Mouse (Mus musculus) kidney, embryonic 14.5 days (tissue): Measurements from ENCODE around the gene Zfp12. TPM values are rescaled to one million over a fixed set of nuclear protein-coding genes. Genes with fewer than 3 reads are reported as not detected.
A peak's percentile ranks its signal among the peaks of the same experiment; 100 is the strongest.
"Not testable (repeated sequence)": the region's sequence is repeated elsewhere in the genome, so short reads cannot be mapped to it uniquely, and the experiment has no call there.

Experiments
- ATAC-seq: fragments of 200-750 bp; cut with Nextera tagmentation; 2 replicates; pipeline ENCODE4 v1.8.0; 2017; ENCODE audit warnings: moderate number of reproducible peaks, mild to moderate bottlenecking, moderate TSS enrichment, moderate library complexity; ENCODE audit not compliant: low FRiP score, low TSS enrichment
- H3K27ac ChIP-seq: fragments of 300-500 bp; sonication (generic); 2 replicates; pipeline ENCODE4 v1.5.1; 2014; ENCODE audit warnings: low read depth, mild to moderate bottlenecking, low read length, moderate library complexity, mixed read lengths
- H3K27me3 ChIP-seq: fragments of 300-500 bp; sonication (generic); 2 replicates; pipeline ENCODE4 v1.6.1; 2014; ENCODE audit warnings: mild to moderate bottlenecking, low read length; ENCODE audit not compliant: control insufficient read depth, insufficient read depth
- H3K36me3 ChIP-seq: fragments of 300-500 bp; sonication (generic); 2 replicates; pipeline ENCODE4 v1.6.1; 2014; ENCODE audit warnings: low read length, mixed read lengths; ENCODE audit not compliant: control insufficient read depth, insufficient read depth
- H3K4me1 ChIP-seq: fragments of 300-500 bp; sonication (generic); 2 replicates; pipeline ENCODE4 v1.6.1; 2014; ENCODE audit warnings: low read length, mixed read lengths; ENCODE audit not compliant: control insufficient read depth, insufficient read depth
- H3K4me2 ChIP-seq: fragments of 300-500 bp; sonication (generic); replicated peaks from 2 replicates; pipeline ENCODE4 v1.6.1; 2014; ENCODE audit warnings: low read depth, mild to moderate bottlenecking, low read length
- H3K4me3 ChIP-seq: fragments of 300-500 bp; sonication (generic); 2 replicates; pipeline ENCODE4 v1.5.1; 2014; ENCODE audit warnings: mild to moderate bottlenecking, low read length
- H3K9ac ChIP-seq: fragments of 300-500 bp; sonication (generic); 2 replicates; pipeline ENCODE4 v1.6.1; 2014; ENCODE audit warnings: low read depth, mild to moderate bottlenecking, low read length, moderate library complexity
- H3K9me3 ChIP-seq: fragments of 300-500 bp; sonication (generic); 2 replicates; pipeline ENCODE4 v1.6.1; 2016; ENCODE audit warnings: low read length; ENCODE audit not compliant: control insufficient read depth
- WGBS: fragments of 180-500 bp; shearing (Covaris S2); extraction: QIAGEN DNeasy Blood & Tissue Kit; methylation state at CpG from one replicate; pipeline ENCODE4 v1.1.7; 2014; 5-methylcytosine and 5-hydroxymethylcytosine counted together
- polyA plus RNA-seq: library from polyadenylated mRNA; unstranded; fragments of >200 nt; fragmentation: Nextera tagmentation; extraction: Ambion mirVana; gene quantifications from 2 replicates; pipeline ENCODE4 v1.2.1, GENCODE M21; 2014

The Zfp12 gene
- polyA plus RNA-seq: 11.4 and 19.6 TPM in 2 replicates

DNA sequence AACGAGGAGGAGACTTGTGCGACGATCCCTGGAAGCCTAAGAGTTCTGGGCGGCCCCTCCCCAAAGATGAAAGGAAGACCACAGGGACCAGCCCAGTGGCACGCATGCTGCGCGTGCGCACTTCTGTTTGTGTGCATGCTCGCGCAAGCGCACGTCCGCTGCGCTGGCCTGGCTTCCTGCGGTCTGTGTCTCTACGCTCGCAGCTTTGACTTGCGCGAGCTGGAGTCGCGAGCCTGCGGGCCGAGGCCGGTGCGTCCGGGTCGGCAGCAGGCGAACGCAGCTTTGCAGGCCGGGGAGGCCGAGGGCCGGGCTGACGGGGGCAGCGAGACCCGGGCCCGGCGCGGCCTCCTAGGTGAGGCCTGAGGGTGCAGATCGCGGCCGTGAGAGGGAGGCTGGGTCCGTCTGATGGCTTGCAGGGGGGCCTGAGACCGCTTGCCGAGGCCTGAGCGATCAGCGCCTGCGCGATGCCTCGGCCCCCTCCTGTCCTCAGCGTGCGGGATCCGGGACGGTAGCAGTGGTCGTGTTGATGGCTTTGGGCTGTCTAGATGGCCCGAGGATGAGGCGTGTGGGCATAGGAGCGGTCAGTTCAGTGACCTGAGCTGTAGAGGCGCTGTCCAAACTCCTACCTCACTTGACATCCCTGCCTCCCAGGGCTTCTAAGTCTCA, at the start of gene Zfp12:
Gene Zfp12, plus strand, starts transcription at position 136 of the 666 bp plus-strand sequence.
- H3K9me3 ChIP-seq: no peaks in the 10 kb centered on the region
- peak; percentile 98 for ATAC-seq
- H3K9ac ChIP-seq: peak within 1 kb of the TSS; percentile 92
- peaks cover 13% of the 10 kb centered on the region for H3K4me1 ChIP-seq
- H3K36me3 ChIP-seq: peaks cover 24% of the 10 kb centered on the region
- peak within 1 kb of the TSS; percentile 97 for H3K27ac ChIP-seq
- WGBS: under 1% methylated on average over 57 of the region's 58 CpGs
- peak within 1 kb of the TSS; percentile 67 for H3K4me2 ChIP-seq
- H3K27me3 ChIP-seq: no peaks in the 10 kb centered on the region
- H3K4me3 ChIP-seq: peak within 1 kb of the TSS; percentile 76

GRCm38 (mm10) chr5:143188014-143188413, 46.9 kb upstream of the Zfp12 start:
- WGBS: no CpG with 5 or more reads among the region's 1 CpGs
- H3K4me3 ChIP-seq, H3K9ac ChIP-seq, H3K36me3 ChIP-seq, H3K4me1 ChIP-seq, H3K27ac ChIP-seq, H3K27me3 ChIP-seq, ATAC-seq, H3K4me2 ChIP-seq, H3K9me3 ChIP-seq: not testable (repeated sequence)

GRCm38 (mm10) chr5:143192806-143193205, 42.2 kb upstream of the Zfp12 start:
- no peaks in the 10 kb centered on the region for H3K4me1 ChIP-seq
- H3K27me3 ChIP-seq: no peaks in the 10 kb centered on the region
- H3K4me2 ChIP-seq: no peak overlapping the region
- no peak for ATAC-seq
- H3K27ac ChIP-seq: no peak overlapping the region
- H3K4me3 ChIP-seq: no peak overlapping the region
- no peaks in the 10 kb centered on the region for H3K36me3 ChIP-seq
- no peak overlapping the region for H3K9ac ChIP-seq
- H3K9me3 ChIP-seq: no peaks in the 10 kb centered on the region
- WGBS: 89% methylated on average over 8 of the region's 8 CpGs

DNA sequence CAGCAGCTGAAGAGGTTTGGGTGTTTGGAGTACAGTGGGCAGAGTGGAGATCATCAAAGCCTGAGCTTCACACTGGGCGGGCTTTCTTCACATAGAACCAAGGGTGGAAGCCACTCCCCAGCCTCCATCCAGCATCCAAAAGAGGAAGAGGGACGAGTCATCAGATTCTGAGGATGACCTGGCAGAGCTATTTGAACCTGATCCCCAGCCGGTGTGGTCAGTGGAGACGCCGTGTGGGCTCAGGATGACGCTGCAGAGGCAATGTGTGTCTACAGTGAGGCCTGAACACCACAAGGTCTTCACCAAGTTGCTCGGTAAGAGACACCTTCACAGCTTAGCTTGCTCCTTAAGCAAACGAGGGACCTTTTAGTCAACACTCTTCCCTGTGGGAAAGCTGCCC, 40.2 kb upstream of the Zfp12 start:
- H3K36me3 ChIP-seq, ATAC-seq, H3K4me3 ChIP-seq, H3K4me1 ChIP-seq, H3K27me3 ChIP-seq, H3K27ac ChIP-seq, H3K9me3 ChIP-seq, H3K4me2 ChIP-seq, H3K9ac ChIP-seq: not testable (repeated sequence)
- WGBS: 66% methylated on average over 8 of the region's 8 CpGs

GRCm38 (mm10) chr5:143195166-143195565, 39.8 kb upstream of the Zfp12 start:
- H3K27ac ChIP-seq: no peak overlapping the region
- WGBS: 79% methylated on average over 2 of the region's 2 CpGs
- H3K36me3 ChIP-seq: no peaks in the 10 kb centered on the region
- H3K4me2 ChIP-seq: no peak overlapping the region
- no peaks in the 10 kb centered on the region for H3K9me3 ChIP-seq
- no peaks in the 10 kb centered on the region for H3K4me1 ChIP-seq
- no peak for ATAC-seq
- no peak overlapping the region for H3K4me3 ChIP-seq
- H3K27me3 ChIP-seq: no peaks in the 10 kb centered on the region
- H3K9ac ChIP-seq: no peak overlapping the region

DNA sequence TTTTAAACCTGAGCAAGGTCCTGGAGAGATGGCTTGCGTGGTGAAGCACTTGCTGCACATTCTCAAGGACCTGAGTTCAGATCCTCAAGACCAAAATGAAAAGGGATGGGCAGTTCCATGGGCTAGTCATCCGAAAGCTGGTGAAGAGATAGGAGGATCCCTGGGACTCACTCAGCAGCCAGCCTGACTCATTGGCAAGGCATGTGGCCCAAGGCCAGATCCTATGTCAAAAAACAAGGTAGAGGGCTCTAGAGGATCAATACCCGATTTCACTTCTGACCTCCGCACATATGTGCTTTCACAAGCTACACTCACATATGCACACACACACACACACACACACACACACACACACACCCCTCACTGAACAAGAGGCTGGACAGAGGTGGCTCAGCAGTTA, 38.5 kb upstream of the Zfp12 start:
- Histone ChIP-seq H3K9me3 (no peaks in the 10 kb centered on the region), H3K4me2 (no peak overlapping the region), H3K27me3 (no peaks in the 10 kb centered on the region), H3K4me1 (no peaks in the 10 kb centered on the region), H3K27ac (no peak overlapping the region), H3K36me3 (no peaks in the 10 kb centered on the region), H3K4me3 (no peak overlapping the region), H3K9ac (no peak overlapping the region)
- no peak for ATAC-seq
- 78% methylated on average over 4 of the region's 4 CpGs for WGBS

DNA sequence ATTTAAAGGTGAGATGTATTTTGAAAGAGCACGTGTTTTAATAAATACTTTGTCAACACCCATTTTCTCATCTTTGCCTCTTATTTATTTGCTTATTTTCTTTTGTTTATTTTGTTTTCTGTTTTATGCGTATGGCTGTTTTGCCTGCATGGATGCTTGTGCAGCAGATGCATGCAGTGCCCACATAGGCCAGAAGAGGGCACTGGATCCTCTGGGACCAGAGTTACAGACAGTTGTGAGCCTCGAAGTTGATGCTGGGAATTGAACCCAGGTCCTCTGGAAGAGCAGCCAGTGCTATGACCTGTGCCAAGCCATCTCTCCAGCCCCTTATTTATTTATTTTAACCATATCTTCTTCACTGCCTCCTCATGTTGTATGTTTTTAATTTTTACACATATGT, 29.9 kb upstream of the Zfp12 start:
- Histone ChIP-seq H3K36me3 (no peaks in the 10 kb centered on the region), H3K27me3 (no peaks in the 10 kb centered on the region), H3K9ac (no peak overlapping the region), H3K4me3 (no peak overlapping the region), H3K4me1 (no peaks in the 10 kb centered on the region), H3K9me3 (peaks cover 5% of the 10 kb centered on the region; the same call in 1 of the 2 replicates), H3K27ac (no peak overlapping the region), H3K4me2 (no peak overlapping the region)
- ATAC-seq: no peak
- 75% methylated on average over 3 of the region's 3 CpGs for WGBS

DNA sequence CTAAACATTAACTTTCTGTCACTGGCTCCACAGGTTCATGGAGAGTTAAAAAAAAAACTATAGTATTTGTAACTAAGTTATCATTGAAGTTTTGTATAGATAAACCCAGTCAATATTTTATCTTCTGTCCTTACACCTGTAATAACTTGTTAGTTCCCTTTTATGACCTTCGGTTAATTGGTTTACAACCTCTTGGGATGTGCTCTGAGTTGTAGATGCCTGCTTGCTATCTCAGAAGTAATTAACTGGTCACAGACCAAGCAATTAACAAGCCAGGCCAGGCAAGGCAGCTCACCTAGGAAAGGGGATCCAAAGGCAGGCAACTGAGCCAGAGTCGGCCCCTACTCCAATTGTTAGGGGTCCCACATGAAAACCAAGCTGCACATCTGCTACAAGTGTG, 21.1 kb upstream of the Zfp12 start:
- no peaks in the 10 kb centered on the region for H3K36me3 ChIP-seq
- ATAC-seq: no peak
- no peak overlapping the region for H3K4me3 ChIP-seq
- H3K9ac ChIP-seq: no peak overlapping the region
- no peaks in the 10 kb centered on the region for H3K27me3 ChIP-seq
- no peaks in the 10 kb centered on the region for H3K4me1 ChIP-seq
- no peak overlapping the region for H3K27ac ChIP-seq
- H3K9me3 ChIP-seq: peaks cover under 1% of the 10 kb centered on the region; the same call in 1 of the 2 replicates
- 52% methylated on average over 2 of the region's 2 CpGs for WGBS
- no peak overlapping the region for H3K4me2 ChIP-seq

- Histone ChIP-seq H3K27me3 (no peaks in the 10 kb centered on the region), H3K27ac (no peak overlapping the region), H3K36me3 (no peaks in the 10 kb centered on the region), H3K4me2 (no peak overlapping the region), H3K9ac (no peak overlapping the region), H3K4me3 (no peak overlapping the region), H3K4me1 (no peaks in the 10 kb centered on the region), H3K9me3 (no peaks in the 10 kb centered on the region)
- 79% methylated on average over 5 of the region's 5 CpGs for WGBS
- no peak for ATAC-seq
These were observed 14.0 kb upstream of the Zfp12 start for GRCm38 (mm10) chr5:143220996-143221395.
